Mouse (Mus musculus): ENCODE measurements around the gene Nr4a2.

DNA sequence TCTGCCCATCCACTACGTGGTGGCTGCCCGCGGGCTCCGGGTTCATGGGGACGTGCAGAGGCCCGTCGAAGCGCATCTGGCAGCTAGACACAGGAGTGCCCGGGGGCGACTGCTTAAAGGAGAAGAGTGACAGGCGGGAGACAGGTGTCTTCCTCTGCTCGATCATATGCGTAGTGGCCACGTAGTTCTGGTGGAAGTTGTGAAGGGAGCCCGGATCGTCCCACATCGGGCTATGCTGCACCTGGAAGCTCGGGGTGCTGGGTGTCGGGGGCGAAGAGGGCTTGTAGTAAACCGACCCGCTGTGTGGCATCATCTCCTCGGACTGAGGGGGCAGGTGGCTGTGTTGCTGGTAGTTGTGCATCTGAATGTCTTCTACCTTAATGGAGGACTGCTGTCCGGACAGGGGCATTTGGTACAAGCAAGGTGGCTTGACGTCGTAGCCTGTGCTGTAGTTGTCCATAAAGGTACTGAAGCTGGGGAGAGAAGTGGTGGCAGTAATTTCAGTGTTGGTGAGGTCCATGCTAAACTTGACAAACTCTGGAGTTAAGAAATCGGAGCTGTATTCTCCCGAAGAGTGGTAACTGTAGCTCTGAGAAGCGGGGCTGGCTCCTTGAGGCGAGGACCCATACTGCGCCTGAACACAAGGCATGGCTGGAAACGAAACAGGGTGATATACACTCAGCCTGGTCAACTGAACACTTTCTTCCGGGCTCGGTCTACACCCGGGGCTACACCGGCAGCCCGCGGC, 11.8 kb downstream of the Nr4a2 start:
- TF ChIP-seq CTCF (IDR thresholded peaks at IDR 0.05; ENCODE audit: low read depth) (no peak), EP300 (optimal IDR thresholded peaks at IDR 0.05) (no peak)

Measured in stomach, postnatal 0 days (tissue).